Mouse (Mus musculus) MEL (cell line): ENCODE measurements around the gene Basp1.

Experiments used
- CHD1 ChIP-seq: IDR thresholded peaks from 2 replicates; pipeline ENCODE4 v1.6.1; 2012; ENCODE audit warnings: low read depth, mild to moderate bottlenecking, inconsistent platforms, low read length, improper control_type of control experiment
- CHD2 ChIP-seq: IDR thresholded peaks from 2 replicates; pipeline ENCODE4 v1.6.1; 2011; ENCODE audit warnings: low read length, improper control_type of control experiment
- CTCF ChIP-seq, 3 experiments: IDR thresholded peaks in 2 of 3; conservative IDR thresholded peaks in 1 of 3; 2 replicates each; pipeline ENCODE4 v1.5.1; 2011 to 2012; ENCODE audit warnings: low read length in 3 of 3, low read depth in 2 of 3, mild to moderate bottlenecking in 2 of 3, improper control_type of control experiment in 1 of 3, inconsistent platforms in 1 of 3, mixed read lengths in 1 of 3, moderate library complexity in 1 of 3; ENCODE audit not compliant: control insufficient read depth in 1 of 3, insufficient read depth in 1 of 3, poor library complexity in 1 of 3, severe bottlenecking in 1 of 3
- EP300 ChIP-seq, 2 experiments: IDR thresholded peaks; 2 replicates each; pipeline ENCODE4 v1.6.1; 2011; ENCODE audit warnings: improper control_type of control experiment in 2 of 2, low read length in 2 of 2, low read depth in 1 of 2, mild to moderate bottlenecking in 1 of 2
- GATA1 ChIP-seq: IDR thresholded peaks from 2 replicates; pipeline ENCODE4 v1.6.1; 2011; ENCODE audit warnings: low read depth, low read length, improper control_type of control experiment
- HCFC1 ChIP-seq: IDR thresholded peaks from 2 replicates; pipeline ENCODE4 v1.6.1; 2012; ENCODE audit warnings: low read depth, mild to moderate bottlenecking, inconsistent platforms, low read length, improper control_type of control experiment, moderate library complexity
- MAFK ChIP-seq: IDR thresholded peaks from 2 replicates; pipeline ENCODE4 v1.6.1; 2011; ENCODE audit warnings: low read depth, mild to moderate bottlenecking, low read length, improper control_type of control experiment, borderline replicate concordance
- MYC ChIP-seq: IDR thresholded peaks from 2 replicates; pipeline ENCODE4 v1.6.1; 2011; ENCODE audit warnings: low read depth, mild to moderate bottlenecking, low read length, improper control_type of control experiment, moderate library complexity
- NRF1 ChIP-seq: IDR thresholded peaks from 2 replicates; pipeline ENCODE4 v1.6.1; 2014; ENCODE audit warnings: low read depth, mild to moderate bottlenecking, inconsistent platforms, low read length, improper control_type of control experiment, moderate library complexity; ENCODE audit not compliant: poor library complexity, insufficient read depth, severe bottlenecking
- POLR2A ChIP-seq, 2 experiments: IDR thresholded peaks; 2 replicates each; pipeline ENCODE4 v1.6.1; 2011 to 2012; ENCODE audit warnings: low read length in 2 of 2, mild to moderate bottlenecking in 2 of 2, control low read depth in 1 of 2, improper control_type of control experiment in 1 of 2, low read depth in 1 of 2, moderate library complexity in 1 of 2; ENCODE audit not compliant: control insufficient read depth in 1 of 2, insufficient read depth in 1 of 2, poor library complexity in 1 of 2
- TAL1 ChIP-seq: IDR thresholded peaks from 2 replicates; pipeline ENCODE4 v1.6.1; 2012; ENCODE audit warnings: mild to moderate bottlenecking, inconsistent platforms, low read length, moderate library complexity, mixed read lengths
- USF1 ChIP-seq: IDR thresholded peaks from 2 replicates; pipeline ENCODE4 v1.6.1; 2014; ENCODE audit warnings: low read depth, mild to moderate bottlenecking, inconsistent platforms, low read length, improper control_type of control experiment, moderate library complexity
- USF2 ChIP-seq, 2 experiments: IDR thresholded peaks; 2 replicates each; pipeline ENCODE4 v1.6.1; 2011 to 2012; ENCODE audit warnings: improper control_type of control experiment in 2 of 2, low read length in 2 of 2, borderline replicate concordance in 1 of 2, inconsistent platforms in 1 of 2, low read depth in 1 of 2, mild to moderate bottlenecking in 1 of 2; ENCODE audit not compliant: insufficient read depth in 1 of 2

DNA sequence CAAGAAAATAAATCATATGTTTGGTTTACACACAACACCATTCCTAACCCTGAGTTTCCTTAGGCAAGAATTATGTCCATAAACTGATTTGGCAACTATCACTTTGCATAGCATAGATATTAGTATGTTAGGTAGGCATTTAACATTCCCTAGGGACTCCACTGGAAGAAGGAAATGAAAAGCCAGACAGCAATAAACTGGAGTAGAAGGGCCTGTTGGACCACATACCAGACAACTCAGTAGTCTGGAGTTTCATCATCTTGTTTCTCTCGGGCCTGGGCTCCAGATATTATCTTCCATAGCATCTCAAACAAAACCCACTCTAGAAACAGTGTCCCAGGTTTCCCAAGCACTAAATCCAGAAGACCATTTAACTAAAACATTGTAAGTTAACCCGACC, 91.0 kb downstream of the Basp1 start:
- TF ChIP-seq MYC (no peak), TAL1 (no peak), POLR2A (IDR thresholded peaks at IDR 0.05; ENCODE audit: control insufficient read depth in 1 of 2, insufficient read depth in 1 of 2, low read depth in 1 of 2, low read length in 2 of 2, poor library complexity in 1 of 2) (no peak), CHD2 (no peak), CTCF (IDR thresholded peaks at IDR 0.05 in 2 of 3, conservative IDR thresholded peaks at IDR 0.05 in 1 of 3; ENCODE audit: control insufficient read depth in 1 of 3, insufficient read depth in 1 of 3, low read depth in 2 of 3, low read length in 3 of 3, poor library complexity in 1 of 3, severe bottlenecking in 1 of 3) (no peak), USF1 (no peak), CHD1 (no peak), MAFK (no peak), USF2 (IDR thresholded peaks at IDR 0.05; ENCODE audit: borderline replicate concordance in 1 of 2, insufficient read depth in 1 of 2, low read depth in 1 of 2, low read length in 2 of 2) (no peak), EP300 (IDR thresholded peaks at IDR 0.05; ENCODE audit: low read depth in 1 of 2, low read length in 2 of 2) (no peak), NRF1 (no peak), GATA1 (no peak), HCFC1 (no peak)
